Mouse (Mus musculus) lung, adult 2 months (tissue): Measurements from ENCODE around the gene Zfp609.

Source experiments
- CTCF ChIP-seq: fragments of 200-500 bp; IDR thresholded peaks from 2 replicates; pipeline ENCODE4 v1.5.1; 2011; ENCODE audit warnings: mild to moderate bottlenecking, low read length, control low read depth; ENCODE audit not compliant: insufficient read depth
- POLR2A ChIP-seq: fragments of 200-500 bp; IDR thresholded peaks from 2 replicates; pipeline ENCODE4 v1.6.1; 2011; ENCODE audit warnings: low read depth, mild to moderate bottlenecking, control low read depth, low read length, borderline replicate concordance; ENCODE audit errors: extremely low read depth

DNA sequence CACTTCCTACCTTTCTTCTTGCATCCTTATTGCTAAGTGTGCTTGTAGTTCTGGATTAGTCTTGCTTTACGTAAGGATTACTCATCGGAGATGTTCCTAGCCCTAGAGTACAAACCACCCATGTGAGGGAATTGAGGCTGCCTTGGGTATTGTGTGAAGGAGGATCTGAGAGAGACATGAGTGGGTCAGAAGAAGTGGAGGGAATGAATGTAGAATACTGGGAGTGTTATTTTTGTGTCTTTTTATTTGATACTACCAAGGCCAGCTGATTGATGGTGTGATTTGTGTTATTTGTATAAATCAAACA lies 145.8 kb downstream of the Zfp609 start:
- no peak for TF ChIP-seq CTCF
- no peak for TF ChIP-seq POLR2A
